Mouse (Mus musculus) erythroblast, embryonic 14.5 days (primary cell): ENCODE results near the gene H6pd. TPM values are rescaled to one million over a fixed set of nuclear protein-coding genes. Genes with fewer than 3 reads are reported as not detected.

ENCODE experiments used
- H3K27me3 ChIP-seq: 2 replicates; pipeline ENCODE4 v1.6.1; 2012; ENCODE audit warnings: inconsistent platforms; ENCODE audit not compliant: control insufficient read depth
- H3K36me3 ChIP-seq: 2 replicates; pipeline ENCODE4 v1.6.1; 2012; ENCODE audit warnings: mild to moderate bottlenecking, inconsistent platforms; ENCODE audit not compliant: control insufficient read depth
- H3K4me1 ChIP-seq: 2 replicates; pipeline ENCODE4 v1.6.1; 2012; ENCODE audit warnings: inconsistent platforms; ENCODE audit not compliant: control insufficient read depth
- H3K4me3 ChIP-seq: replicated peaks from 2 replicates; pipeline ENCODE3; 2012; ENCODE audit warnings: moderate library complexity, mild to moderate bottlenecking, inconsistent platforms
- H3K9me3 ChIP-seq: 2 replicates; pipeline ENCODE4 v1.6.1; 2012; ENCODE audit warnings: low read length, inconsistent platforms, mixed read lengths; ENCODE audit not compliant: control insufficient read depth
- GATA1 ChIP-seq: IDR thresholded peaks from 2 replicates; pipeline ENCODE4 v1.6.1; 2012; ENCODE audit warnings: low read length, inconsistent platforms, mixed read lengths
- TAL1 ChIP-seq: IDR thresholded peaks from 3 replicates; pipeline ENCODE4 v1.6.1; 2012; ENCODE audit warnings: low read length, inconsistent platforms, mixed read lengths
- polyA plus RNA-seq: library from polyadenylated mRNA; stranded (reverse); fragments of >175 nt; gene quantifications from 2 replicates; pipeline ENCODE4 v1.2.3, GENCODE M21; 2012

The H6pd gene
- polyA plus RNA-seq, 1 experiment, result 0.06 TPM

DNA sequence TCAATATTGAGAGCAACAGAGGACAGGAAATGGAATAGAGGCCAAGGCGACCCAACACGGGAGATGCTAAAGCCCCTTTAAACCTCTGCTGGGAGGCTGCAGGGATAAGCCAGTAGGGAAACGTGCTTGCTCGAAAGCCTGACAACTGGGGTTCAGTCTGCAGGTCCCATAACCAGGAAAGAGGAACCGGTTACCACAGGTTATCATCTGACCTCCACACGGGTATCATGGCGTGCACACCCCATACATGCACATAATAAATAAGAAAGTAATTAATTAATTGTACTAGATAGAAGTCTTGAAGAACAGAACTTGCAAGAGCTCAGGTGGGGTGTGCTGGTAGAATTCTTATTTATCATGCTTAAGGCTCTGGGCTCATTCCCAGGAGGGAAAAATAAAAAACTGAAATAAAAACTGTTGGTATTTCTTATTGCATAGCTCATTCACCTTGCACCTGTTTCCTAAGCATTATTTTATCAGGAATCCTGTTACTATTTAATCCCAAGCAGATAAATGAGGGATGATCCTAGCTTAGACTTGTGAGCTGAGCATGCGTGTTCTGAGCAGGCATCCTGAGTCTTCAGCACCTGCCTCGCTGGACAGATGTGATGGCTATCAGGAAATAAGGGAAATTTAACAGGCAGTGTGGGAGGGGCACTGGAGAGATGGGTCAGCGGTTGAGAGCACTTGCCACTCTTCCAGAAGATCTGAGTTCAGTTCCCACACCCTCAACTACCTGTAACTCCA, 22.0 kb downstream of the H6pd start:
- H3K9me3 ChIP-seq, result no peaks in the 10 kb centered on the region
- H3K36me3 ChIP-seq, result peaks cover 37% of the 10 kb centered on the region
- H3K27me3 ChIP-seq, result no peaks in the 10 kb centered on the region
- H3K4me1 ChIP-seq, result peaks cover 16% of the 10 kb centered on the region
- TF ChIP-seq TAL1 (no peak), GATA1 (no peak)
- no peak overlapping the region for H3K4me3 ChIP-seq

DNA sequence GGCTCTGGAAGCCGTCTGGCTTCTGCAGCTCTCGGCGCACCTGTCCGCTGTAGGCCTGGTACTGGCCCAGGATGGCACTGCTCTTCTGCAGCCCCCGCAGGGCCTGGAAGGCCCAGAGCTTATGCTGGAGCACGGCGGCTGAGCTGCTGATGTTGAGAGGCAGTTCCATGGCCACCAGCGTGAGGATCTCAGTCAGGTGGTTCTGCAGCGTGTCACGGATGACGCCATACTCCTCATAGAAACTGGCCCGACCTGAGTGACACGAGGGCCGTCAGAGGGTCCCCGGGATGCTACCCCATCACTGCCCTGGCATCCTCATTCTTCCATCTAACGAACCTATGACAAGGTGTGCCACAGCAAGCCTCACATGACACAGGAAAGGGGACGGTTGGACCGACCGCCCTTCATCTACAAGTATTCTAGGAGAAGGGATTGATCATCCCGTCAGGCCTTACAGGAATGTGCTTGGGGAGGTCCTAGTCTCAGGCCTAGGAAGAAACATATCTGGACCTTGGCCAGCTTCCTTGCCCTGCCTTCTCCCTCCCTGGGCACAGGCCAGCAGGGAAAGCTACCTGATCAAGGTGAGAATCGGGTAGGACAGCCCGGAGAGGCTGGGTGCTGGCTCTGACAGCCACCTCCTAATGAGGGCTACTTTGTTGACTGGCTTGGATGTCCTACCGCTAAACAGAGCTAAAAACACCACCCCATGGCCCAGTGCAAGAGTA, 24.7 kb downstream of the H6pd start:
- peaks cover 41% of the 10 kb centered on the region for H3K36me3 ChIP-seq
- no peaks in the 10 kb centered on the region for H3K27me3 ChIP-seq
- no peaks in the 10 kb centered on the region for H3K9me3 ChIP-seq
- peaks cover 10% of the 10 kb centered on the region for H3K4me1 ChIP-seq
- H3K4me3 ChIP-seq, result no peak overlapping the region
- no peak for TF ChIP-seq GATA1
- TF ChIP-seq TAL1, result no peak

DNA sequence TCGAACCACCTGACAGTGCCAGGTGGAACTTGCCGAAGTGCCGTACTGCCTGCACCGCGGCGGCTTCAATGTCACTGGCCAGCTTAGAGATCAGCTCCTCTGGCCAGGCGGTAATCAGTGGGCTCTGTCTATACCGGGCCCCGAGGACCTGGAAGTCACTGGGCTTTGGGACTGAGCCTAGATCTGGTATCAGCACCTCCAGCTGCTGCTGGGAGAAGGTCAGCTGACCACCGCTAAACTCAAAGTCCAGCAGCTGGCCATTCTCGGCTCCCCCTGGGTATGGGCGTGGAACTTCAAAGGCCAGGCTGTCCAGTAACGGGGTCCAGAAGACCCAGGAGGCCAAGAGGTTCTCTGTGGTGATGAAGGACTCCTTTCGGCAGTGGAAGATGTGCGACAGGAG, 26.7 kb downstream of the H6pd start:
- peaks cover 41% of the 10 kb centered on the region for H3K36me3 ChIP-seq
- no peak for TF ChIP-seq GATA1
- no peak for TF ChIP-seq TAL1
- no peak overlapping the region for H3K4me3 ChIP-seq
- H3K9me3 ChIP-seq, result no peaks in the 10 kb centered on the region
- peaks cover 2% of the 10 kb centered on the region for H3K4me1 ChIP-seq
- no peaks in the 10 kb centered on the region for H3K27me3 ChIP-seq

GRCm38 (mm10) chr4:149979819-149980308, 29.0 kb downstream of the H6pd start:
- Histone ChIP-seq H3K27me3 (no peaks in the 10 kb centered on the region), H3K9me3 (no peaks in the 10 kb centered on the region), H3K4me3 (no peak overlapping the region), H3K4me1 (peaks cover 2% of the 10 kb centered on the region), H3K36me3 (peaks cover 32% of the 10 kb centered on the region)
- TF ChIP-seq TAL1, result no peak
- TF ChIP-seq GATA1, result no peak

DNA sequence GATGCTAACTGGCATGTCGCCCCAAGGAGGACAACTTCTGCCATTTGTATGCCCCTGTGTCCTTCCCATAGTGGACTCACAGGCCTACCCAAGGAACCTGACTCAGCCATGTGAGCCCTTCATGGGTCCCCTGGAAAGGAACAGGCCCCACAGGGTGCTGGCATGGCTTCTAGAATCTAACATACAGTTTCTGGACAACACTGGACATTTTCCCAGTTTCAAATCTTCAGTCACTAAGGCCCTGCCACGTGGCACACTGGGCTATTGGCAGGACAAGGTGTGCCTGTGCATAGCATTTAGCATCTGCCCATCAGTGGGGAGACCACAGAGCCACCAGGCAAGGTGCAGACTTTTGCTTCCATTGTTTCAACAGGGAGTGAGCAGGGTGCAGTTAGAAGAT, 30.0 kb downstream of the H6pd start:
- Histone ChIP-seq H3K36me3 (peaks cover 27% of the 10 kb centered on the region), H3K9me3 (no peaks in the 10 kb centered on the region), H3K4me3 (no peak overlapping the region), H3K4me1 (peaks cover 2% of the 10 kb centered on the region), H3K27me3 (no peaks in the 10 kb centered on the region)
- no peak for TF ChIP-seq TAL1
- TF ChIP-seq GATA1, result no peak

DNA sequence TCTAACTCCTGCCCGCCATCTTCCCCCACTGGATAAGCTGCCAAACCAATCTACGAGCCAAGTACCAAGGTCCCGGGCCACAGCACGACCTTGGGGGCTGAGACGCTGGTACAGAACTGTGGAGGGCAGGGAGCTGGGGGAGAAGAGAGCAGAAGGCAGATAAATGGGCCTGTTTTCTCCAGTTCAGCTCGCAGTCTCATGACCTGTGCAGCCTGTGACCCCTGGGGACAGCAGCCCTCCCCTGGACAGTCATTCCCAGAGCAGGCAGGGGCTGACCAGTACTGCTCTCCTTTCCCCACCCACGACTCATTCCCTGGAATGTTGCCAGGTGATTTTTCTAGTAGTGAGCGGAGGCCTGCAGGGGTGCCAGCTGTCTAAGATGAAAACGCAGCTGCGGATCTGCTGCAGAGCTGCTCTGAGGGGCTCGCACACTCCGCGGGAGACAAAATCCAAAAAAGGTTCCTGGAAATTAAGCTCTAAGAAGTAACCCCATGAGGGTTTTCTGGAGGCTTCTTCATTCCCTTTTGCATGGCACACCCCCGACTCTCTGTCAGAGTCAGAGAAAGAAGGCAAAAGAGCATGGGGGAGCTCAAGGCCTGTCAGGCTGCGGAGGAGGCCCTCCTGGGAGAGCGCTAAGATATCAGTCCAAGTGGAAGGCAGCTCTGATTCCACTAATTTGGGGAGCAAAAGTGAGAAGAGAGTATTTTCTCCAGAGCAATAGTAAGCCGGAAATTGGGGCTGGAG, 30.9 kb downstream of the H6pd start:
- H3K9me3 ChIP-seq, result no peaks in the 10 kb centered on the region
- peaks cover 18% of the 10 kb centered on the region for H3K36me3 ChIP-seq
- H3K27me3 ChIP-seq, result no peaks in the 10 kb centered on the region
- no peak overlapping the region for H3K4me3 ChIP-seq
- peaks cover 2% of the 10 kb centered on the region for H3K4me1 ChIP-seq
- TF ChIP-seq TAL1 (no peak), GATA1 (no peak)

DNA sequence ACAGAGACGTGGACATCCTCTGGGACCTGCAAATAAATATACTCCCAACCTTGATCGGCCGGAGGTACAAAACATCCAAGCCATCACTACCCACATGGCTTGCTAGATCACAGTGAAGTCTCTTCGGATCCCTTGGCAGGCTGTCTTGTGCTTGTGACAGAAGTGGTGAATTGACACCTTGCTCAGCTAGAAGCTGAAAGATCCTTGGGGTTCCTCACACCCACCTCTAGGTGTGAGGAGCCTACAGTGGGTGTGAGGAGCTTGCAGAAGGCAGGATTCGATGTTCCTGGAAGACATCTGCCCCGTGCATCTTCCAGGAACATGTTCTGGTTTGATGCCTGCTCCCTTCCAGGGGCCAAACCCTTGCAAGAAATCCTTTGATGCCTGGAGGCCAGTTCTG, 31.6 kb downstream of the H6pd start:
- H3K4me3 ChIP-seq, result no peak overlapping the region
- peaks cover 10% of the 10 kb centered on the region for H3K36me3 ChIP-seq
- no peak for TF ChIP-seq GATA1
- no peak for TF ChIP-seq TAL1
- peaks cover 2% of the 10 kb centered on the region for H3K4me1 ChIP-seq
- no peaks in the 10 kb centered on the region for H3K9me3 ChIP-seq
- no peaks in the 10 kb centered on the region for H3K27me3 ChIP-seq

DNA sequence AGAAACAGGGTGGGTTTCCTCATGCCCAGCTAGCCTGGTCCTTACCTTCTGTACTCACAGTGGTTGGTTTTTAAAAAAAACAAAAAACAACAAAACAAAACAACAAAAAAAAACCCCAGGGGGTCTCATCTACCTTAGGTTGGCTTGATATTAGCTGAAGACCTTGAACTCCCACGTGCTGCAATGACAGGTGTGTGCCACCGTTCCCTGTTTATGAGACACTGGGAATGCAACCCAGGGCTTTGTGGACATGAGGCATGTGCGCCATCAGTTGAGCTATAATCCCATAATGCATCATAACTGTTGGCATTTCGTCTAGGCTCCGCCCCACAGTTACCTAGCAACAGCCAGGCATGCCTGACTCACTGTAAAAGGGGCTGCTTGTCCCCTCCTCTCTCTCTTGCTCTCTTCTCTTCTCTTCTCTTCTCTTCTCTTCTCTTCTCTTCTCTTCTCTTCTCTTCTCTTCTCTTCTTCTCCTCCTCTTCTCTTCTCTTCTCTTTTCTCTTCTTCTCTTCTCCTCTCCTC, 33.0 kb downstream of the H6pd start:
- no peak overlapping the region for H3K4me3 ChIP-seq
- no peaks in the 10 kb centered on the region for H3K9me3 ChIP-seq
- no peaks in the 10 kb centered on the region; the same call in 1 of the 2 replicates for H3K36me3 ChIP-seq
- H3K4me1 ChIP-seq, result peaks cover 2% of the 10 kb centered on the region
- TF ChIP-seq TAL1 (no peak), GATA1 (no peak)
- no peaks in the 10 kb centered on the region for H3K27me3 ChIP-seq
